Mouse (Mus musculus) embryonic facial prominence, embryonic 11.5 days (tissue): ENCODE results near the gene Rgs3. TPM values are rescaled to one million over a fixed set of nuclear protein-coding genes. Genes with fewer than 3 reads are reported as not detected.
A peak's percentile ranks its signal among the peaks of the same experiment; 100 is the strongest.

Experiments used
- ATAC-seq: fragments of 200-750 bp; cut with Nextera tagmentation; replicated peaks from 2 replicates; pipeline ENCODE4 v1.8.0; 2017; ENCODE audit warnings: low read depth; ENCODE audit not compliant: insufficient number of reproducible peaks, low FRiP score, low TSS enrichment
- DNase-seq: peaks from one replicate; pipeline ENCODE4 v3.0.0-alpha.2; 2015; ENCODE audit warnings: low spot score
- H3K27ac ChIP-seq: fragments of 300-500 bp; sonication (generic); replicated peaks from 2 replicates; pipeline ENCODE4 v1.5.1; 2014; ENCODE audit warnings: mild to moderate bottlenecking, low read depth, low read length, control low read depth
- H3K27me3 ChIP-seq: fragments of 300-500 bp; sonication (generic); 2 replicates; pipeline ENCODE4 v1.6.1; 2014; ENCODE audit warnings: mild to moderate bottlenecking, low read length, moderate library complexity, mixed read lengths; ENCODE audit not compliant: control insufficient read depth, insufficient read depth
- H3K36me3 ChIP-seq: fragments of 300-500 bp; sonication (generic); replicated peaks from 2 replicates; pipeline ENCODE4 v1.6.1; 2014; ENCODE audit warnings: low read depth, mild to moderate bottlenecking, low read length, moderate library complexity, mixed read lengths; ENCODE audit not compliant: control insufficient read depth, insufficient read depth
- H3K4me1 ChIP-seq: fragments of 300-500 bp; sonication (generic); 2 replicates; pipeline ENCODE4 v1.6.1; 2014; ENCODE audit warnings: low read length, mixed read lengths; ENCODE audit not compliant: control insufficient read depth, insufficient read depth
- H3K4me2 ChIP-seq: fragments of 300-500 bp; sonication (generic); 2 replicates; pipeline ENCODE4 v1.6.1; 2014; ENCODE audit warnings: low read depth, mild to moderate bottlenecking, control low read depth, low read length, moderate library complexity
- H3K4me3 ChIP-seq: fragments of 300-500 bp; sonication (generic); 2 replicates; pipeline ENCODE4 v1.5.1; 2014; ENCODE audit warnings: low read depth, low read length, control low read depth
- H3K9ac ChIP-seq: fragments of 300-500 bp; sonication (generic); replicated peaks from 2 replicates; pipeline ENCODE4 v1.6.1; 2014; ENCODE audit warnings: mild to moderate bottlenecking, control low read depth, low read length
- H3K9me3 ChIP-seq: fragments of 300-500 bp; sonication (generic); replicated peaks from 2 replicates; pipeline ENCODE4 v1.6.1; 2016; ENCODE audit warnings: mild to moderate bottlenecking, low read length, inconsistent platforms, mixed read lengths; ENCODE audit not compliant: control insufficient read depth
- WGBS: fragments of 180-500 bp; shearing (Covaris S2); extraction: QIAGEN DNeasy Blood & Tissue Kit; methylation state at CpG from one replicate; pipeline ENCODE4 v1.1.7; 2014; 5-methylcytosine and 5-hydroxymethylcytosine counted together
- polyA plus RNA-seq: library from polyadenylated mRNA; unstranded; fragments of >200 nt; fragmentation: Nextera tagmentation; extraction: Ambion mirVana; gene quantifications from 2 replicates; pipeline ENCODE4 v1.2.1, GENCODE M21; 2014

Rgs3 gene
- polyA plus RNA-seq, 1 experiment from 2014 or later: 24.8 TPM

DNA sequence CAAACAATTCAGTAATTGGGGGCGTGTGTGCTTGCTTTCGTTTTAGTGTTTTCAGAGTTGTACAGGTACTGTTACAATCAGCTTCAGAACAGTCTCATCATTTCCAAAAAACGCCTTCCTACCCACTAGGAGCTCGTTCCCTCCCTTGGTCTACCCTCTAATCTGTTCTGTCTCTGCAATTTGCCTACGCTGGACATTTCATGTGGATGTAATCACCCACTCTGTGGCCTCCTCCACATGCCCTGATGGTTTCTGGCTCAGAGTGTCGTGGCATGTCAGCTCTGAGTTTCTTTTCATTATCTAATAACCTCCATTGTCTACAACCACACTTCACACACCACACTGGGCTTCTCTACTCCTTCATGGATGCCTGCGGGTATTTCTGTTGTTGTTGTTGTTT lies 151.5 kb downstream of the Rgs3 start:
- WGBS: 79% methylated on average over 7 of the region's 7 CpGs

DNA sequence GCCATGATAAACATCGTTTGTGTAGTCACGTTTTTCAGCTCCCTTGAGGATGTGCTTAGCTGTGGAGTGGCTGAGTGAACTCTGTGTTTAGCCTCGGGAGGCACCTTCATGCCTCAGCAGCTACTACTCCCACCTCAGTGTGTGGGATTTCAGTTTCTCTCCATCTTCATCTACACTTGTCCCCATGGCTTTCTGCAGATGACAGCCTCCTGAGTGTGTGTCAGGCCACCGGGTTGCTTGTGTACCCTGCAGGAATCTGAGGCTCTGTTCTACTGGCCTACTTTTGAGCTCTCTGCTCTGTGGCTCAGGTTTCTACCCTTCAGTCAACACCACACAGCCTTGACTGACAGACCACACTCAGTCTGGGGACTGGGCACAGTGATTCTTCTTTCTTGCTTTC lies 151.9 kb downstream of the Rgs3 start:
- Histone ChIP-seq H3K36me3 (no peaks in the 10 kb centered on the region), H3K27me3 (no peaks in the 10 kb centered on the region), H3K27ac (no peak overlapping the region), H3K4me2 (no peak overlapping the region), H3K4me1 (no peaks in the 10 kb centered on the region), H3K4me3 (no peak overlapping the region), H3K9me3 (no peaks in the 10 kb centered on the region), H3K9ac (no peak overlapping the region)
- DNase-seq (no peak), ATAC-seq (no peak)
- WGBS: 69% methylated on average over 4 of the region's 4 CpGs

More for the DNA sequence above, 151.5 kb downstream of the Rgs3 start:
- H3K9ac ChIP-seq: no peak overlapping the region
- H3K9me3 ChIP-seq: no peaks in the 10 kb centered on the region
- no peak overlapping the region for H3K4me3 ChIP-seq
- H3K4me2 ChIP-seq: no peak overlapping the region
- H3K27me3 ChIP-seq: no peaks in the 10 kb centered on the region
- ATAC-seq: no peak
- H3K27ac ChIP-seq: no peak overlapping the region
- no peaks in the 10 kb centered on the region for H3K4me1 ChIP-seq
- DNase-seq: no peak
- H3K36me3 ChIP-seq: no peaks in the 10 kb centered on the region

DNA sequence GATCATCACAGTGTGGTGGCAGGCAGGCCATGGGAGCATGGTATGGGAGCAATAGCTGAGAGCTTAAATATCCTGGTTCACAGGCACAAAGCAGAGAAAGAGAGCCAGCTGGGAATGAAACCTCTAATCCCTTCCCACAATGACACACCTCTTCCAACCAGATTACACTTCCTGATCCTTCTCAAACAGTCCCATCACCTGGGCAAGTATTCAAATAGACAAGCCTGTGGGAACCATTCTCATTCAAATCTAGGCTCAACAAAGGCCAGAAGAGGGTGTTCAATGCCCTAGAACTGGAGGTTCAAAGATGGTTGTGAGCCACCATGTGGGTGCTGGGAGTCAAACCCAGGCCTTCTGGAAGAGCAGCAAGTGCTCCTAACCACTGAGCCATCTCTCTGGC lies 161.2 kb downstream of the Rgs3 start:
- Histone ChIP-seq H3K9me3 (no peaks in the 10 kb centered on the region), H3K4me2 (no peak overlapping the region), H3K9ac (no peak overlapping the region), H3K4me3 (no peak overlapping the region), H3K36me3 (no peaks in the 10 kb centered on the region), H3K27ac (no peak overlapping the region), H3K27me3 (no peaks in the 10 kb centered on the region), H3K4me1 (no peaks in the 10 kb centered on the region)
- DNase-seq: no peak
- ATAC-seq: no peak

DNA sequence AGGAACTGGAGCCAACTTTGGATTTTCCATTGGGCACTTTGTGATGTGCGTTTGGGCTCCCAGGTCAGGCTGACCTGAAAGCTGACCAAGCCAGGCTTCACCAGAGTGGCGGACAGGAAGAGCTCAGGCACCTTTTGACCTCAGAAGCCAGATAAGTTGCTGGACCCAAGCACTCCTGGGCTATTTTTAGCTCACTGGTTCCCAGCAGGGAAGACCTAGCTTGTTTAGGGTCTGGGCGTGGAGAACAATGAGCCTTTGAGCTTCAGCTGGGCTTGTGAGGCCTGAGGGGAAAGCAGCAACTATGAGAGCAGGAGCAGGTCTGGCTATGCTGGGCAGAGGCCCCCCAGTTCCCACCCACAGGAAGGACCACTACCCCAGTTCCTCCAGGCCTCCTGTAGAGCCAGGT lies 162.4 kb downstream of the Rgs3 start:
- Histone ChIP-seq H3K36me3 (no peaks in the 10 kb centered on the region), H3K4me1 (no peaks in the 10 kb centered on the region), H3K27ac (no peak overlapping the region), H3K4me2 (no peak overlapping the region), H3K9me3 (no peaks in the 10 kb centered on the region), H3K9ac (no peak overlapping the region), H3K27me3 (no peaks in the 10 kb centered on the region), H3K4me3 (no peak overlapping the region)
- peak; percentile 36; the same call in 1 of the 2 replicates for ATAC-seq
- WGBS: 17% methylated on average over 3 of the region's 3 CpGs
- DNase-seq: peak; percentile 41

DNA sequence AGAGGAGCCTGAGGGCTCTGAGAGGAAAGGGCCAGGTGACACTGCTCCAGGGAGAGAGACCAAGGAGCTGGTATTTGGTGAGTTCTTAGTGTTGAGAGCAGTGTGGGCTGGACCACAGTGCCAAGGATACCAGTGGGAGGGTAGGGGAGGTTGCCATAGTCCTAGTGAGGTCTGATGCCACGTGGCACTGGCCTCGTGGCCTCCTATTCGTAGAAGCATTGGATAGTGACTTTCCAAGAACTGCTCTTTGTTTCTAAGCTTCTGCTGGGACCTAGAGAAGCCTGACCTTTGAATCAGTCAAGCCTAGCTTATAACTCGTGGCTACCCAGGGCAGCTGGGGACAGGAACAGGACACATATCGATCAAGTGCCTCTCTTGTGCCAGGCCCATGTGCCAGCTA lies 164.1 kb downstream of the Rgs3 start:
- Histone ChIP-seq H3K36me3 (no peaks in the 10 kb centered on the region), H3K27me3 (no peaks in the 10 kb centered on the region), H3K9me3 (no peaks in the 10 kb centered on the region), H3K27ac (no peak overlapping the region), H3K4me2 (no peak overlapping the region), H3K4me1 (peaks cover 2% of the 10 kb centered on the region), H3K4me3 (no peak overlapping the region), H3K9ac (no peak overlapping the region)
- no peak for ATAC-seq
- no peak for DNase-seq
- WGBS: 89% methylated on average over 5 of the region's 5 CpGs

DNA sequence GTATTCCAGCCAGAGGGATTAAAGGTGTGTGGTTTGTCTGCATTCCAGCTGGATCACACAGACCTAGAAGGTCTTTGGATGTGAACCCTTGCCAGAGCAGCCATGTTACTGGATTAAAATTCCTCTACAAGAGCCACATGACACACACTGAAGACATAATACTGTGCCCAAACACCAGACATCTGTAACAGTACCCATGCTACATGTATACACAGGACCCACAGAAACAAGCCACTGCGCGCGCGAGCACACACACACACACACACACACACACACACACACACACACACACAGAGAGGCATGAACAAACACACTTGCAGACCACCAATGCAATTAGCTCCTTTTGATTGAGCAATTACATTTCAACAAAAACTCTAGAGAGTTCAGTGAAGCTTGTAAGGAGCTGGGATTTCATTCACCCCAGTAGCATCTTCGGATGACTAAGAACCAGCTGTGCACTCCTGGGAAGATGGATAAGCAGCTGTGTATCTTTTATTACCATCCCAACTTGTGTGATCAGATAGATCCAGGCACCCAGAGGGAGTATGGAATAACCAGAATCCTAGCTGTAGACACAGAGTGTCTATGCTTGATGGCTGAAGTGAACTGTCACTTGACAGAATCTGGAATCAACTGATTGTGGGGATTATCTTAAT lies 166.8 kb downstream of the Rgs3 start:
- DNase-seq: no peak
- Histone ChIP-seq H3K4me1 (peaks cover 2% of the 10 kb centered on the region), H3K27me3 (no peaks in the 10 kb centered on the region), H3K36me3 (no peaks in the 10 kb centered on the region), H3K4me2 (no peak overlapping the region), H3K9ac (no peak overlapping the region), H3K27ac (no peak overlapping the region), H3K9me3 (no peaks in the 10 kb centered on the region), H3K4me3 (no peak overlapping the region)
- 92% methylated on average over 5 of the region's 5 CpGs for WGBS
- ATAC-seq: no peak

DNA sequence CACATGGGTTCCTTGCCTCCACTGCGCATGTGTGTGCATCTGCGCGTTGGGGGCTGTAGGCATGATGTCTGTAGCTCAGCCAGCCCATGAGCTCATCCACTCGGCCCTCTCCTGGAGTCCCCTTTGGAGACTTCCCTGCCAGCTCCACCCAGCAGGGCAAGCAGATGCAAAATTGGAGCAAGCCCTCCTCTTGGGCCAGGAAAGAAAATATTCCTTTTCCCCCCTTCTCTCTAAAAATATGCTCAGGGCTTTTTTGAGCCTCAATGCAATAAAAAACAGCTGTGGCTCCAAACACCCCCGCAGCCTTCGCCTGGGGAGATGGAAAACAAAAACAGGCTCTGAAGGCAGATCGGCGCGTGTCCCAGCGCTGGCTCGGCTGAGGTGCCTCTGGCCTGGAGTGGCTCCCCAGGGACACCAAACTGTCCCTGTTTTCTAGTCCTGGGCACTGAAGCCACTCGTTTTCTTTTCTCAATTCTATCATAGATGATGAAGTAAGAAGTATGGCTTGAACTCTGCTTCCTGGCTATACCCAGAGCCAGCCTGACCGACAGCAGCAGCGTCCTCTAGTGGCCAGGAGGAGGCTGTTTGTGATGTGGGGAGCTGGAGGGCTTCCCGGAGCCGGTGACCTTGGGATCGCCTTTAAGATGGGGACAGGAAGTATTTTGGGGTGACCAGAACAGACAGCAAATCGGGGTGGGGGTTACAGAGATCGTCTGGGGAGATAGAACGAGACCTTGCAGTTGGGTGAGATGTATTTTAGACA lies 168.1 kb downstream of the Rgs3 start:
- 62% methylated on average over 20 of the region's 20 CpGs for WGBS
- Histone ChIP-seq H3K4me2 (no peak overlapping the region), H3K4me3 (no peak overlapping the region), H3K4me1 (peaks cover 2% of the 10 kb centered on the region), H3K27me3 (no peaks in the 10 kb centered on the region), H3K9ac (no peak overlapping the region), H3K27ac (no peak overlapping the region), H3K36me3 (no peaks in the 10 kb centered on the region), H3K9me3 (no peaks in the 10 kb centered on the region)
- no peak for DNase-seq
- no peak for ATAC-seq

DNA sequence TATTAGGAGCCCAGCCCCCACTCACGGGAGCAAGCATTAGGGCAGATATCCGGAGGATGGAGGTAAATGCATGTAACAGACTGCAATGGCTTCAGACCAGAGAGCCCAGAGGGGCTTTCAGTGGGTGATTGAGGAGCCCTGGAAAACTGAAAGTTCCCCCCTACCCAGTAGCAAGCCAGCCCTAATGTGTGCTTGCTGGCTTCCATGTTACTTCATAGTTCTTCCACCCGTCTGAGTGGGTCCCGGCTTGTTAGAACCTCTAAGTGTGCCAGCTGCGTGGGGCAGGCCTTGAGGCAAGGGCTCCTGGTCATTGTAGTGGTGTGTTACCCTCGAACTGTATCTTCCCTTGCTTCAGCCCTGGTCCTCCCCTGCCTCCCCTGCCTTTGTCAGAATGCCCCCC lies 168.8 kb downstream of the Rgs3 start:
- Histone ChIP-seq H3K9me3 (no peaks in the 10 kb centered on the region), H3K4me3 (no peak overlapping the region), H3K9ac (no peak overlapping the region), H3K27me3 (no peaks in the 10 kb centered on the region), H3K36me3 (no peaks in the 10 kb centered on the region), H3K4me1 (peaks cover 4% of the 10 kb centered on the region), H3K27ac (no peak overlapping the region), H3K4me2 (no peak overlapping the region)
- ATAC-seq: no peak
- WGBS: 85% methylated on average over 6 of the region's 6 CpGs
- no peak for DNase-seq
